Mouse (Mus musculus) bone marrow, adult 2 months (tissue): Measurements from ENCODE around the gene Cradd. TPM values are rescaled to one million over a fixed set of nuclear protein-coding genes. Genes with fewer than 3 reads are reported as not detected.

Experiments used
- H3K27ac ChIP-seq: fragments of 200-500 bp; 2 replicates; pipeline ENCODE4 v1.5.1; 2012; ENCODE audit warnings: low read depth, mild to moderate bottlenecking, control low read depth, inconsistent platforms, low read length; ENCODE audit not compliant: control insufficient read depth, poor library complexity, insufficient read depth
- H3K4me1 ChIP-seq: fragments of 200-500 bp; 2 replicates; pipeline ENCODE4 v1.6.1; 2011; ENCODE audit warnings: low read length; ENCODE audit not compliant: control insufficient read depth, insufficient read depth
- H3K4me3 ChIP-seq: fragments of 200-500 bp; replicated peaks from 2 replicates; pipeline ENCODE3; 2011; ENCODE audit warnings: mild to moderate bottlenecking, low read depth, low read length, control low read depth; ENCODE audit not compliant: control insufficient read depth
- CTCF ChIP-seq: fragments of 200-500 bp; IDR thresholded peaks from 2 replicates; pipeline ENCODE4 v1.5.1; 2011; ENCODE audit warnings: low read length, control low read depth; ENCODE audit not compliant: control insufficient read depth, insufficient read depth
- POLR2A ChIP-seq: fragments of 200-500 bp; IDR thresholded peaks from 2 replicates; pipeline ENCODE4 v1.6.1; 2011; ENCODE audit warnings: low read depth, mild to moderate bottlenecking, control low read depth, low read length, borderline replicate concordance; ENCODE audit not compliant: control insufficient read depth
- WGBS: fragments of 180-500 bp; shearing (Covaris S2); methylation state at CpG from one replicate; pipeline ENCODE4 v1.1.7; 2018; 5-methylcytosine and 5-hydroxymethylcytosine counted together
- polyA plus RNA-seq: library from polyadenylated mRNA; stranded (reverse); fragments of >200 nt; gene quantifications from 2 replicates; pipeline ENCODE4 v1.2.4, GENCODE M21; 2011; ENCODE audit warnings: low replicate concordance; ENCODE audit not compliant: missing spikeins, insufficient read depth, insufficient read length

Cradd gene
- polyA plus RNA-seq, 1 experiment, result 3.8 TPM

GRCm38 (mm10) chr10:95302211-95303163 is 21.4 kb downstream of the Cradd start:
- 49% methylated on average over 12 of the region's 12 CpGs for WGBS
- no peak overlapping the region for H3K27ac ChIP-seq
- H3K4me3 ChIP-seq, result no peak overlapping the region
- H3K4me1 ChIP-seq, result peaks cover 5% of the 10 kb centered on the region; the same call in 1 of the 2 replicates
- TF ChIP-seq CTCF (no peak), POLR2A (no peak)

GRCm38 (mm10) chr10:95300178-95300793 is 23.6 kb downstream of the Cradd start:
- TF ChIP-seq POLR2A, result no peak
- TF ChIP-seq CTCF, result no peak
- Histone ChIP-seq H3K4me3 (no peak overlapping the region), H3K4me1 (peaks cover 7% of the 10 kb centered on the region), H3K27ac (no peak overlapping the region)
- WGBS, result 56% methylated on average over 8 of the region's 8 CpGs

- 77% methylated on average over 7 of the region's 7 CpGs for WGBS
- no peak overlapping the region for H3K27ac ChIP-seq
- no peak overlapping the region for H3K4me3 ChIP-seq
- no peak for TF ChIP-seq POLR2A
- TF ChIP-seq CTCF, result no peak
- peaks cover 7% of the 10 kb centered on the region for H3K4me1 ChIP-seq
Measured at GRCm38 (mm10) chr10:95299808-95300133, 24.2 kb downstream of the Cradd start.

- TF ChIP-seq CTCF (no peak), POLR2A (no peak)
- WGBS, result 79% methylated on average over 18 of the region's 18 CpGs
- H3K27ac ChIP-seq, result no peak overlapping the region
Measured at GRCm38 (mm10) chr10:95299010-95299807, 24.7 kb downstream of the Cradd start.

GRCm38 (mm10) chr10:95298504-95298903 is 25.4 kb downstream of the Cradd start:
- no peak overlapping the region for H3K4me3 ChIP-seq
- 63% methylated on average over 6 of the region's 6 CpGs for WGBS
- peaks cover 7% of the 10 kb centered on the region for H3K4me1 ChIP-seq
- TF ChIP-seq CTCF (no peak), POLR2A (no peak)
- no peak overlapping the region for H3K27ac ChIP-seq

More at GRCm38 (mm10) chr10:95299010-95299807, 24.7 kb downstream of the Cradd start:
- peaks cover 7% of the 10 kb centered on the region for H3K4me1 ChIP-seq
- no peak overlapping the region for H3K4me3 ChIP-seq

- H3K4me3 ChIP-seq, result no peak overlapping the region
- 46% methylated on average over 9 of the region's 9 CpGs for WGBS
- no peak overlapping the region for H3K27ac ChIP-seq
- H3K4me1 ChIP-seq, result peaks cover 7% of the 10 kb centered on the region
- no peak for TF ChIP-seq POLR2A
- TF ChIP-seq CTCF, result no peak
Measured at GRCm38 (mm10) chr10:95297690-95298104, 26.2 kb downstream of the Cradd start.

- 20% methylated on average over 11 of the region's 11 CpGs for WGBS
- Histone ChIP-seq H3K27ac (no peak overlapping the region), H3K4me1 (peaks cover 5% of the 10 kb centered on the region), H3K4me3 (no peak overlapping the region)
- TF ChIP-seq POLR2A, result no peak
- no peak for TF ChIP-seq CTCF
Measured at GRCm38 (mm10) chr10:95297024-95297423, 26.9 kb downstream of the Cradd start.

GRCm38 (mm10) chr10:95293261-95293660 is 30.7 kb downstream of the Cradd start:
- Histone ChIP-seq H3K27ac (no peak overlapping the region), H3K4me1 (peaks cover 8% of the 10 kb centered on the region), H3K4me3 (no peak overlapping the region)
- WGBS, result 82% methylated on average over 8 of the region's 8 CpGs
- TF ChIP-seq CTCF, result no peak
- TF ChIP-seq POLR2A, result no peak
